Mouse (Mus musculus) sigmoid colon, adult 10 weeks (tissue): ENCODE data around the gene Axin2. TPM values are rescaled to one million over a fixed set of nuclear protein-coding genes. Genes with fewer than 3 reads are reported as not detected.

Source experiments
- polyA plus RNA-seq: library from polyadenylated mRNA; stranded (reverse); fragments of 350-450 nt; fragmentation: Illumina TruSeq; extraction: RNeasy Lipid Tissue Mini Kit (QIAGEN cat#74804); gene quantifications from one replicate; pipeline ENCODE4 v1.2.3, GENCODE M21; 2014; ENCODE audit warnings: low read depth, low replicate concordance

The Axin2 gene
- 10.8 TPM for polyA plus RNA-seq

DNA sequence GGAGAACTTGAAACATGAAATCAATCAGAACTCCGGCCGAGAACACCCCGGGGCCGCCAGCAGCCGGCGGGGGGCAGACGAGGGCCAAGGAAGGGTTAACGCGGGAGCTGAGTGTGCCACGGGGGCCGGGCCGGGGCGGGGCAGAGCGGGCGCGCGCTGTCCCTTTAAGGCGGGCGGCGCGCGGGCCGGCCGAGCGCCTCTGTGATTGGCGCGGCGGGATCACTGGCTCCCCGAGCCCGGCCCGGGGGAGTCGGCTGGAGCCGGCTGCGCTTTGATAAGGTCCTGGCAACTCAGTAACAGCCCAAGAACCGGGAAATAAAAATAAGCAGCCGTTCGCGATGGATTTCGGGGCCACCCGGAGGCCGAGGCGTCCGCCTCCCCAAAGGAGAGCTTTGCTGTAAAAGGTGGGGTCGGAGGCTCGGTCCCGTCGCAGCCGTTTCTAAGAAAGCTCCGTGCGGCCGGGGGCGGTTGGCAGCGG lies at the start of gene Axin2:
TSS of gene Axin2 (plus strand) at position 192 of the 478 bp plus-strand sequence.

Other genes starting within 250 kb of the Axin2 start
- gene E030025P04Rik, start 224.0 kb downstream of the Axin2 start, polyA plus RNA-seq, result not detected